Mouse (Mus musculus): ENCODE measurements around the gene Zdhhc6.

Zdhhc6 gene

DNA sequence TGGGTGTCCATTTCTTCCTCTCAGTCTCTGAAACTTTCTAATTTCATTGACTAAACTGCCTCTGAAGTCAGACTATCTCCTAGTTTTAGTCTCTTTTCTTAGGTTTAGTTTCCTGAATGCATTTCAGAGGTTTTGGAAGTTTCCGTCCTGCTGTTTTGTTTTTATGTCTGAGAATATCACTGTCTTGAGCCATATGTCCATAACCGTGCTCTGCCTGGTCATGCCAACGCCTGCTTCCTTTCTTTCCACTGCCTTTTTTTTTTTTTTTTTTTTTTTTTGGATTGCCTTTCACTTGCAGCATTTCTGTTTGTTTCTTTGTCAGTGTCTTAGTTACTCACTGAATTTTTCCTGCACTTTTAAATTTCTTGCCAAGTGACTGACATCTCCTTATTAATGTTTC is 15.3 kb downstream of the Zdhhc6 start:
- no peak for DNase-seq (ENCODE audit: low spot score in 2 of 2)

DNA sequence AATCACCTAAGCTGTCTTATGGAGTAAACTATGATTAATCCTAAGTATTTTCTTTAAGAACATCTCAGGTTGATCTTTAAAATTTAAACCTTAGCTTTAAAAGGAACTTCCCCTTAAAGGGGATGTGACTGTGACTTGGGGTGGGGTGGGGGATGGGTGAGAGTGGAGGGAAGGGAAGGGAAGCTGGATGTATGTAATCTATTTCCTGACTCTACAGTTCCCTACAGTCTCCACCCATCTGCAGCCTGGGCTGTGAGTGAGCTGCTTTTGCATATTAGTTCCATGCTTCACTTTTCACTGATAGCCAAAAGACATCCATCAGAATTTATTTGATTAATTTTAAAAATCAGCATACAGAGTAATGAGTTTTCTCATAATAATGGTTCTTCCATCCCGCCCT is 16.5 kb downstream of the Zdhhc6 start:
- DNase-seq (ENCODE audit: low spot score in 2 of 2) = no peak

DNA sequence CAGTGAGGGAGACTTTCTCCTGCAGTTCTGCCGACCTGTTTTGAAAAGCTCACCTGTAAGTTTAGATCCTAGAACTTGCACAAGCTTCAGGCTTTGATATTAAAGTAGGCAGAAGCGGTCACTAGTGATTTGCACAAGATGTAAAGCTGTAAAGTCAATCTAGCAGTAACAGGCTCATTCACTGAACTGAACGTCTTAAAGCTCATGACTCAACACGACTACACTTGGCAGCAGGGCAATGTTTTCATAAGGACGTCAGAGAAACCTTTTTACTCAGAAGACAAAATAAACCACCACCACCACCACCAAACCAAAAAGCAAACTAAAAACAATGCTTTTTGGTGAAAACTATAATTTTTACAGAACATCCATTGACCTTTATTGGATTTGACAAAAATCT is 17.9 kb downstream of the Zdhhc6 start:
- DNase-seq (ENCODE audit: low spot score in 2 of 2) = no peak

DNA sequence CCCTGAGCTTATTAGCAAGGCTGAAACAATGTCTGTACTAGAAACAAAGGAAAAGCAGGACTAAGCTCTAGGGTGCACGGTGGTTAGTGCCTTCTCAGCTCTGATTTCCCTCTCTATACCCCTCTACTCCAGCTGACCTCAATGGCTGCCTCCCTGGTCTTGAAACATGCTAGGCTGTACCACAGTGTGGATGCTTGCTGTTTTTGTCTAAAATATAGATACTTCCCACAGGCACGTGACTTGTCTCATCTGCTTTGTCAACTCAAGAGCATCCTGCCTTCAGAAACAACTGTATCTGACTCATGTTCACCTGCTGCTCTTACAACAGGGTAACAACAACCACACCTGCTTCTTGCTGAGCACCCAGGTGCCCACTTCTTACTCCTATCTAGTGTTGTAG is 18.3 kb downstream of the Zdhhc6 start:
- no peak for DNase-seq (ENCODE audit: low spot score in 2 of 2)

DNA sequence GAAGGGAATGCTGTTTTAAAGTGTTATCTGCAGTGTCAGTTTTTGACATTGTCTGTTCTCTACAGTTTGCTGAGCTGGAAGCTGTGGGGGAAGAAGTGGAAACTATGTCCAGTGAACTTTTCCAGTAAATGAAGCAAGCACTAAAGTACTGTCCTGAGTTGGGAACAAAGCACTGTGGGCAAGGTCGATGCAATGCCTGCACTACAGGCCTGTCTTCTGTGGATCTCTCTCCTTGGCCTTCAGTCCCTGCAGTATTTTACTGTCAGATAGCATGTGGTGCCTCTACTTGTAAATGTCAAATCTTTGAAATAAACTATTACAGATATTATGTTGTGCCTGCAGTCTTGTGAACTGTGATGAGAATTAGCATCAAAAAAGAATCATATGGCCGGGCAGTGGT is 19.5 kb downstream of the Zdhhc6 start:
- DNase-seq (ENCODE audit: low spot score in 2 of 2) = no peak

DNA sequence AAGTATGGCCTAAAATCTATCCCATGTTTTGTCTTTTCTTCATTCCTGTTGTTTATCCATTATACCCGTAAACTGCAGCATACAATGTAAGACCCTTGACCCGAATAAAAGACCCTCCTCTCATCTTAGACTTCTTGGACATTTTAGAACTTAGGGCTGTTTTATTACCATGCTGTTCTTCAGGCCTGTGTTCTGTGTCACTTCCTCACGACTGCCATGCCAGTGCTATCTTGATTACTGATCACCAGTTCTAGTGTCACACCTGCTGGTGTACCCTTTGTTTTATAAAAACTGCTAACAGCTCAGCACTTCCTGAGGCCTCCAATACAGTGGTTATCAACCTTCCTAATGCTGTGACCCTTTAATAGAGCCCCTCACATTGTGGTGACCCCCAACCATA is 20.3 kb downstream of the Zdhhc6 start:
- no peak for DNase-seq (ENCODE audit: low spot score in 2 of 2)

DNA sequence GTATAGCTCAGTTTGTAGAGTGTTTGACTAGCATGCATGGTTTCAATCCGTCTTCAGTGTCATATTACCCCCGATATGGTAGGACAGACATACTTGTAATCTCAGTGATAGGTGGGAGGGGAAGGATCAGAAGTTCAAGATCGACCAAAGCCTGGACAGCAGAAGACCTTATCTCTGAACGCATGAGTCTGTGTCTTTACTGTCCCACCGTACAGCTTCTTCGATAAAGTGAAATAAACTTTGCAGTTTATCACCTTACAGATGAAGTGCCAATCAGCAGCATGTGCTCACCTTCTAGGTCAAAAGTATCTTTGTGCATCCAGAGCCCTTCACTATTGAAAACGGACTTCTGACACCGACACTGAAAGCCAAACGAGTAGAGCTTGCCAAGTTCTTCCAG is 20.8 kb downstream of the Zdhhc6 start:
- no peak for DNase-seq (ENCODE audit: low spot score in 2 of 2)

DNA sequence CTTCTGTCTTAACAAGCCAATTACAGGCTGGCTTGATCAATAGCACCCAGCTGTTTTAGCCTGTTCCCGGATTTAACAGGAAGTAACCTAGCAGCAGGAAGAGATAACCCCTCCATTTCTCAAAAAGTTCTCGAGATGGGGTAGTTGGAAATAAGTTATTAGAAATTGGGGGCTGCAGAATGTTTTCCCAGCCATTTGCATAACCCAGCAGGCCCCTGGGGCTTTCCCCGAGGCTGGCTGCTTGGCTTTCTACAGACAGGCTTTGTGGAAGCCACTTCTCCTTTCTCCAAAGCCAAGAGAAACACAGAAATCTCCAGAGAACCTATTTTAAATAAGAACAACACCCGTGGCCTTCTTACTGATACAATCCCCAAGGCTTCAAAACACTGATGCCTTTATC is 22.7 kb downstream of the Zdhhc6 start:
- no peak for DNase-seq (ENCODE audit: low spot score in 2 of 2)

DNA sequence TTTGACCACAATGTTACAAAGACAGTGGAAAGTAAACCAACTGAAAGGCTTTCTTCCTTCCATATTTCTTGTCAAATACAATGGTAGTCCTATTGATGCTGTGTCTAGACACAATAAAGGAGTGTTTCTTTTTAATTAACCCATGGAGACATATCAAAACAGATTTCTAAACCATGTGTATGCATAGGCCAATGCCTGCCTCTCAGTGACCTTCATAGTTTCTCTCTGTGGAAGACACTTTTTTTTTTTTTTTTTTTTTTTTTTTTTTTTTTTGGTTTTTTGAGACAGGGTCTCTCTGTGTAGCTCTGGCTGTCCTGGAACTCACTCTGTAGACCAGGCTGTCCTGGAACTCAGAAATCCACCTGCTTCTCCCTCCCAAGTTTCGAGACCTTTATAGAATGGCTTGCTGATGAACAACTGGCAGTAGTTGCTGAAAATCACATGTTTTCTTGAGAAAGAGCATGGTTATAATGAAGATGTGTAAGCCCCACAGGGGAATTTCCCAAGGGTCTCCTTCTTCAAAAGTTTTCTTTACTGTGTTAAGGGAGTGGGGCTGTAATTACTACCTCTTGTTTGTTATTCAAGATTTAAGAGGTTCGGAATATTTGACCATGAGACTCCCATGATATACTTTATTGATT is 23.5 kb downstream of the Zdhhc6 start:
- DNase-seq (ENCODE audit: low spot score in 2 of 2) = no peak

DNA sequence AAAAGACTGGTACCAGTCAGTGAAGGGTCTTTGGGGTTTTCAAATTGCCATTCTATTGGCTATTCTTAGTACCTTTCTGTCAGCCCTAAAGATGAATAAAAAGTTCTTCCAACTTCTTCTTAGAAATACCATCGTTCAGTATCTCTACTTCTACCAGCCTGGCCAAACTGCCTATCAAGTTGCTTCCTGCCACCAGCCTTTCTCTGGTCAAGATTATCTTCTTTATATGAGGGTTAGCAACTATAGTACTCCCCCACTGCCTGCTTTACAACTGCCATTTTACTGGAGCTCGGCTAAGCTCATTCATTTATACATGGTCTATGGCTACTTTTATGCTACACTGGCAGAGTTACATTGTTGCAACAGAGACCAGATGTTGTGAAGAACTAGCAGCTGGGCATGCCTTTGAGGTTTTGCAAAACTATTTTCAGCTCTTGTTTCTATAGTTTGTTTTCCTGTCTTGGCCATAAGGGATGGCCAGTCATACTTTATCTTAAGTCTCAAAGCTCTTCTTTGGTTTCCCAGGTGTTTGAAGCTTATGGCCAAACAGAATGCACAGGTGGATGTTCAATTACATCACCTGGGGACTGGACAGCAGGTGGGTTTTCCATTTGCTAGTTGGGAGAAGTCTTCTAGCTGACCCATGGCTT is 25.1 kb downstream of the Zdhhc6 start:
- DNase-seq (ENCODE audit: low spot score in 2 of 2) = no peak

DNA sequence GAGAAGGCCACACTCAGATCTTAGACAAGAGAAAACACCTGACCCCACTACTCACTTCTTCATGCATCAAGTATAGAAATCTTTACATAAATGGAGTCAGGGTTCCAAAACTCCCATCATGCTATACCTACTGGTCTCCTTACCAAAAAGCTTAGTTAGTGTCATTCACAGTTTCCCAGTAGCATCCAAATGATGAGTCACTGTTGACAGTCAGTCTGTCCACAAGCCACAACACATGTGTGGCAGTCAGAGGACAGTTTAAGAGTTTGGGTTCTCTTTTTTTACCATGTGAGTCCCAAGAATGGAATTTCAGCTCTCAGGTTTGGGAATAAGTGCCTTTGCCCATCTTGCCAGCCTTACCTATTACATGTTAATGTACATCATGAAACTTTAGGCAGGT is 26.9 kb downstream of the Zdhhc6 start:
- no peak for DNase-seq (ENCODE audit: low spot score in 2 of 2)

DNA sequence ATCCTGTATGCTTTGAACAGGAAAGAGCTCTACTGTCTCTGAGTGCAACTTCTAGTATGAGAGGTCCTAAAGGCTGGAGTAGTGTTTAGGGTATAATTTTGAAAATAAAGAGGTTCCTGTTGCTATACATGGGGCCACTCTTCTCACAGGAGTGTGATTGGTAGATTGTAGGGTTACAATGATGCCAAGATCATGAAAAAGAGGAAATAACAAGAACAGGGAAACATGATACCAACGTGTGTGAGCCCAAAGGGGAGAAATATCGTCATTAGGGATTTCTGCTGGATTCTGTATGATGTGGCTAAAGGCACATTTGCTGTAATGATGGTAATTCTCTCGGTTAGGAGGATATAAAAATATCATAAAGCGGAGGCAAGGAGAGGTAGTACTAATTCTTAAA is 29.8 kb downstream of the Zdhhc6 start:
- DNase-seq (ENCODE audit: low spot score in 2 of 2) = no peak

DNA sequence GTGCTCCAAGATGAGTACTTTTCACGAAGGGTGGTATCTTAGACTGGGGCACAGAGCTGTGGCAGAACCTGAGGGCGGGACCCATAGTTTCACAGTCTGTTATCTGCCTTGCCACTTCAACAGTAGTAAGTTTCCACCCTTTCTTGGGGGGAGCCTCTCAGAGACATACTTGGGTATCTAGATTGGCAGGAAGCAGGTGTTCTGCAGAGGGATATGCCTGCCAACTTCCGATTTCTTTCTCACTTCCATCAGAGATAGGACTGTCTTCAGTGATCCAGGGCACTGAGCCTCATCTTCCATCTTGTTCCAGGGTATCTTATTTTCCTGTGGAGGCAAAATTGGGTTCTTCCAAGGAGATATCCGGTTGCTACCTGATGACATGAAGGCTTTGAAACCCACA is 31.7 kb downstream of the Zdhhc6 start:
- DNase-seq (ENCODE audit: low spot score in 2 of 2) = no peak

DNA sequence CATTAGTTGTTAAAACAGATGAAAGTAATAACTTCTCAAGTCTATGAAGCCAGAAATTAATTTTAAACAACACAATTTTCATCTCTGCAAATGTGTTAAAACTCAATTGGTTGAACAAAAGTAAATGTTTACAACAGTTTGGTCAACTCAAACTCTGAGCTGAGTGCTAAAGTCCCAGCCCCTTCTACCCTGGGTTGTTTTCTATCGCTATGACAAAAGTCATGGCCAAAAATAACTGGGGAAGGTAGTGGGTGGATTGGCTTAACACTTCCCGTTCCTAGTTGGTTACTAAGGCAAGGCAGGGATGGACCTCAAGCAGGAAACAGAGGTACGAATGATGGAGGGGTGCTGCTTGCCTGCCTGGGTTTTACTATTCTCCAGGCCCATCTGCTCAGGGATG is 39.1 kb downstream of the Zdhhc6 start:
- DNase-seq (ENCODE audit: low spot score in 2 of 2) = no peak

DNA sequence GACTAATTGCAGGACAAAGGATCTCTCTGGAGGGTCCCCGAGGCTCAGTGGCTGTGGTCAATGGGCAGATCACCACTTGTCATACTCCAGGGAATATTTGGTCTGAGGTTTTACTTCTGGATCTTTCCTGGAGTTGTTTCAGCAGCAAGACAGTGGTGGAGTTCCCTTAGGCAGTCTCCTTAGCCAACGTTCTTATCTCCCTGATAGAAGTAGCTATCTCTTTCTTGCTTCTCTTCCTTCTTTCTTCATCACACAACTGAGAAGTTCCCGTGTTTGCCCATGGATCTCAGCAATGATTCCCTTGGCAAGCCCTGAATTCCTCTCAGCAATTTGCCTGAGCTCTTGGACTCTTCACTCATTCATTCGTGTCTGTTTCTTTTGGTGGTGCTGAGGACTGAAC is 39.7 kb downstream of the Zdhhc6 start:
- DNase-seq (ENCODE audit: low spot score in 2 of 2) = no peak

DNA sequence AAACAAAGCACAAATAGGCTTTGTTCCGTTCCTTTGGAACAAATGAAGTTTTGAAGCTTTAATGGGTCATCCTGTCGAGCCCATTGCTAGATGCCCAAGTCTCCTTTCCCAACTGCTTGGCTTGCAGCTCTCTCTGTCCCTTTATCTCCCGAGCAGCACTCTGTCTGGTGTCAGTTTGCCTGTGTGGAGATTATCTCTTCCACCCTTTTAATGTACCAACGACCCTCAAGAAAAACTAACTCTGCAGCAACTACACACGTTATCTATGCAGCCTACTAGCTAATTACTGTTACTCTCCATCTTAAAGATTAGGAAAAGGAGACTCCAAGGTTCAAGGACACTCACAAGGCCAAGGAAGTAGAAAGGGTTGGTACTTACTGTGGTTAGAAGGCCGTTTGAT is 42.5 kb downstream of the Zdhhc6 start:
- DNase-seq (ENCODE audit: low spot score in 2 of 2) = no peak

DNA sequence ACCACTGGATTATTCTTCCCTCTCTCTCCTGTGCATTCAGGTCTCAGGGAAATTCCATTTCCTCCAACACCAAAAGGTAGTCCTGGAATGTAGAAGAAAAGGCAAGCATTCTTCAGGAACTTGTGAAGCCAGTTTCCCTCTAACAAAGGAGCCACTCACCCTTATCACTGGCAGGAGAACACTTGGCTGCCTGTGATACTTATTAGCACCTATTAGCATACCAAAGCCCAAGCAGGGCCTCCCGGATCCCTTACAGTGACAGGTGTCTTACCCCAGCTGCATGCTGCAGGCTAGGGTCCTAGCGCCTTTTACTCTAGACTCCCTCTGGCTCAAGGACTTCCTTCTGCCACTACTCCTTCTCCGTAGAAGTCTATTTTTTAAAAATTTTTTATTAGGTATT is 44.4 kb downstream of the Zdhhc6 start:
- no peak for DNase-seq (ENCODE audit: low spot score in 2 of 2)

DNA sequence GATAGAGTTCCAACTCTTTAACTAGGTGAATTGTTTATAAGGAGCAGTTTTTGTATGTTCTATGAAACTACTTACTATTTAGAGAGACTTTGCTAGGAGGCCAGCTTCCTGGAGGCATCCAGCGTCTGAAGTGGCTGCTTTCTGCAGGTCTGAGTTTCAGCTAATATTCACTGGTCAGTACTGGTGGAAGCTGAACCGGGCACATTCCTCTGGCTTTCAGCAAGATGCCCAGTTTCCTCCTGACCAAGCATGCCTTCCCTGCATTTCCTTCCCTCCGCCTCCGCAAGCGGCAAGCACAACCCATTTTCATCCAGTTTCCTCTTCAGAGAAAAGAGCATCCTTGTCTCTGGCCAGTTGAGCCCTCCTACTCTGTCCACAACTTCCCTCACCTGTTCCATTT is 46.8 kb downstream of the Zdhhc6 start:
- DNase-seq (ENCODE audit: low spot score in 2 of 2) = no peak

DNA sequence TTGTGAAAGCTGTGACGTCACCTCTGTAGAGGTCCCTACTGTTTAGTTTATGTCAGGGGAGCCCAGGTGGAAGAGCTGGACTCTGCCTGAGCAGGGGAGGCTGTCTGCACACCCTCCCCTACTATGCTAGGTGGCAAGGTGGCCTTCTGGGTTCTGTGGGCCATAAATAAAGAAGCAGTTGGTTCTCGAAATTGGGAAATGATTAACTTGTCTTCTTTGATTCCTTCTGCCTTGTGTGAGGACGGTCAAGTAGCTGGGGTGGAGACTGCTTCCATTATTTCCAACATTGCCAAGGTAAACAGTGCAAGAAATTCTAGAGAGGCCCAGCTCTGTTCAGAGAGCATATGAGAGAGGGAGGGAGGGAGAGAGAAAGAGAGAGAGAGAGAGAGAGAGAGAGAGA is 47.7 kb downstream of the Zdhhc6 start:
- no peak for DNase-seq (ENCODE audit: low spot score in 2 of 2)

DNA sequence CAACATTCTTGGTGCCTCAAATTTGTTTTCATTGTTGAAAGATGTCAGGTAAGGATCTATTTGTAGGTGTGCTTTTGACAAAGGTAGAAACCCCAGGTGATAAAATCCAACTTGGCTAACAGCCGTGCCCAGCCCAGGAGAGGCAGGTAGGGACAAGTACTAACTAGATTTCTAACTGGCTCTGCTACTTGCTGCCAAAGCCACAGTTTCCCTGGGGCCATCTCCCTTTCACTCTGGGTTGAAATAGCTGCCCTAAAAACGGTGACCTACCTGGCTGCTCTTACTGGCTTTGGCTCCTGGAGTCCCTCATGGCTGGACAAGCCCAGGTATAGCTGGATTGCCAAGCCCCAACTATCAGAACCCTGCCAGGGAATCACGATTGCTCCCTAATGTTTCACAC is 49.0 kb downstream of the Zdhhc6 start:
- DNase-seq (ENCODE audit: low spot score in 2 of 2) = no peak

DNA sequence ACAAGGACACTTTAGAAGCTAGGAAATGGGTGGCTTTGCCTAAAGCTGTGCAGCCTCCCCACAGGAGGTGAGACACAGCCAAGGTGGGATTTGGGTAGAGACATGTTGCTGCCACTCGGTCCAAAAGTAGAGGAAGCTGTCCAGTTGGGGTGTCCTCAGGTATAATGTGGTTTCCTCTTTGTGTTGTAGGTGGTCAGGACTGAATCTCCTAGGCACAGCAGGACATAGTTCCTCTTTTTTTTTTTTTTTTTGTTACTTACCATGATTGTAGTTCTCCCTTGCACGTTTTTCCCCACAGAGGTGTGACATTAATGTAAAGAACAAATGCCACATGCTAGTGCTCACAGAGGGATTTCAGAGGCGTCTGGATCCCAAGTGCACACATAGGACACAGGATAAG is 50.6 kb downstream of the Zdhhc6 start:
- DNase-seq (ENCODE audit: low spot score in 2 of 2) = no peak

DNA sequence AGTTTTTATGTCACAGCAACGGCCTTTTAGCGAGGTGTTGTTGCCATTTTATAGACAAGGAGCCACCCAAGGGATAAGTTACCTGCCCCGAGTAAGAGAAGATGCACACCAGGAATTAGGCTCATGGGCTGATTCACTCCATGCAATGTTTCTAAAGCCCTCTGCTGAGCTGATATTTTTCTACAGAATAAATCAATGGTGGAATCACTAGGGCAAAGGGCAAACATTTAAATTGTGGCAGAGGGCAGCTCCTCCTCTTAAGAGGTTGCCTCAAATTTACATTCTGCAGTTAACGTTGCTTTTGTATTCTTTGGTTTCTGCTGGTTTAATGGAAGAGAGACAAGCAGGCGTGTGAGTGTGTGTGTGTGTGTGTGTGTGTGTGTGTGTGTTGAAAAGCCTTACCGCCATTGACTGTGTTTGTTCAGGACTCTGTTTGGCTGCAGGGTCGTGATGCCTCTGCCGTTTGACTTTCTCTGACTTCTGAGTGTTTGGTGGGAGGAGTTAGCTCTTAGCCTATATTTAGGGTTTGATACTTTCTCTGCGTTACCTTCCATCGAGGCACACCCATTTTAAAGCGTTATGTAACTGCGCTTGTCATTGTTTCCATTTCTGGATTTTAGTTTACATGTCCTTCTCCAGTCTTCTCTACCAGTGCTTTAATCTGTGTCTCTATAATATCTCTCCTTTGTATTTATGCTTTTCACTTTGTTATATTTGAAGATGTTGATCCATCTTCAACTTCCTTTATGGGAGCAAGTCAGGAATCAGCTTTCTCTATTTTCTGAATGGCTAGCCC is 55.2 kb downstream of the Zdhhc6 start:
- no peak for DNase-seq (ENCODE audit: low spot score in 2 of 2)

DNA sequence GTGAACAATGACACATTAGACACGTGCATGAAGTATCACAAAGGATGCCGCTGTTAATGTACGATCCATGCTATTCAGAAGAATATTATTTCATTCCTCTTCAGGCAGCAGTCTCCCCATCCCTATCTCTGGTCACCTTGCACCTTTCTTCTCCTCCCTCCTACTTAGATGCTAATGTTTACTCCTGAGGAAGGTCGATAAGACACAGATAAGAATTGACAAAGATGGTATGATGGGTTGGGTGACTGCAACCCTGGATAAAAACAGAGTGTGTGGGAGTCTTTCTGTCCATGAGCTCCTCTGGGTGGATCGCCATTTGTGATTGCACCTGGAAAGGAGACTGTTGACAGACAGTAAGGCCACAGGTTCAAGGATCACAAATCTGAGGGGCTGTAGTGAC is 57.3 kb downstream of the Zdhhc6 start:
- no peak for DNase-seq (ENCODE audit: low spot score in 2 of 2)

All from urinary bladder, postnatal 4 days (tissue).